Mouse (Mus musculus) liver, adult 2 months (tissue): ENCODE results near the gene Sorcs3. TPM values are rescaled to one million over a fixed set of nuclear protein-coding genes. Genes with fewer than 3 reads are reported as not detected.
A peak's percentile ranks its signal among the peaks of the same experiment; 100 is the strongest.

Experiments used
- DNase-seq: peaks from one replicate; pipeline ENCODE4 v3.0.0-alpha.2; 2011; ENCODE audit warnings: low read depth, low spot score; ENCODE audit errors: extremely low read depth
- H3K27ac ChIP-seq: fragments of 200-500 bp; replicated peaks from 2 replicates; pipeline ENCODE4 v1.5.1; 2012; ENCODE audit warnings: low read depth, mild to moderate bottlenecking, control low read depth, inconsistent platforms, low read length; ENCODE audit not compliant: insufficient read depth
- H3K27me3 ChIP-seq: fragments of 200-500 bp; 2 replicates; pipeline ENCODE4 v1.6.1; 2012; ENCODE audit warnings: mild to moderate bottlenecking, moderate library complexity, low read length, inconsistent platforms; ENCODE audit not compliant: control insufficient read depth, insufficient read depth
- H3K36me3 ChIP-seq: fragments of 200-500 bp; 2 replicates; pipeline ENCODE4 v1.6.1; 2012; ENCODE audit warnings: low read length, inconsistent platforms; ENCODE audit not compliant: control insufficient read depth, insufficient read depth
- H3K4me1 ChIP-seq: fragments of 200-500 bp; 2 replicates; pipeline ENCODE4 v1.6.1; 2011; ENCODE audit warnings: low read length; ENCODE audit not compliant: control insufficient read depth, insufficient read depth
- H3K4me3 ChIP-seq: fragments of 200-500 bp; 2 replicates; pipeline ENCODE4 v1.5.1; 2011; ENCODE audit warnings: low read depth, mild to moderate bottlenecking, control low read depth, low read length, moderate library complexity; ENCODE audit not compliant: insufficient read depth
- H3K79me2 ChIP-seq: fragments of 200-500 bp; 2 replicates; pipeline ENCODE4 v1.6.1; 2012; ENCODE audit warnings: inconsistent platforms, mild to moderate bottlenecking, low read length, moderate library complexity; ENCODE audit not compliant: control insufficient read depth, insufficient read depth
- H3K9ac ChIP-seq: fragments of 200-500 bp; 2 replicates; pipeline ENCODE4 v1.6.1; 2012; ENCODE audit warnings: low read depth, mild to moderate bottlenecking, control low read depth, inconsistent platforms, low read length
- CTCF ChIP-seq: fragments of 200-500 bp; IDR thresholded peaks from 2 replicates; pipeline ENCODE4 v1.5.1; 2011; ENCODE audit warnings: low read depth, low read length, control low read depth
- POLR2A ChIP-seq: fragments of 200-500 bp; IDR thresholded peaks from 2 replicates; pipeline ENCODE4 v1.6.1; 2011; ENCODE audit warnings: low read length, control low read depth; ENCODE audit not compliant: insufficient read depth; ENCODE audit errors: extremely low read depth
- WGBS: fragments of 180-500 bp; shearing (Covaris S2); methylation state at CpG from one replicate; pipeline ENCODE4 v1.1.7; 2018; 5-methylcytosine and 5-hydroxymethylcytosine counted together
- polyA plus RNA-seq: library from polyadenylated mRNA; depleted of rRNA; stranded (reverse); fragments of >200 nt; gene quantifications from 2 replicates; pipeline ENCODE4 v1.2.3, GENCODE M21; 2012
- total RNA-seq: library from RNA; depleted of rRNA; stranded (reverse); fragments of >200 nt; gene quantifications from 2 replicates; pipeline ENCODE4 v1.2.3, GENCODE M21; 2014

Sorcs3 gene
- total and polyA plus RNA-seq, 2 experiments = 0.04 to 0.09 TPM

GRCm38 (mm10) chr19:48780813-48781212 lies 575.0 kb downstream of the Sorcs3 start:
- Histone ChIP-seq H3K4me3 (no peak overlapping the region), H3K79me2 (no peaks in the 10 kb centered on the region), H3K27ac (no peak overlapping the region), H3K27me3 (no peaks in the 10 kb centered on the region), H3K9ac (no peak overlapping the region), H3K36me3 (no peaks in the 10 kb centered on the region), H3K4me1 (no peaks in the 10 kb centered on the region)
- 73% methylated on average over 2 of the region's 2 CpGs for WGBS
- TF ChIP-seq POLR2A (no peak), CTCF (no peak)
- no peak for DNase-seq

- Histone ChIP-seq H3K27me3 (no peaks in the 10 kb centered on the region), H3K4me3 (no peak overlapping the region), H3K79me2 (no peaks in the 10 kb centered on the region), H3K27ac (no peak overlapping the region), H3K4me1 (no peaks in the 10 kb centered on the region), H3K36me3 (no peaks in the 10 kb centered on the region), H3K9ac (no peak overlapping the region)
- WGBS = 68% methylated on average over 7 of the region's 7 CpGs
- peak; percentile 66 for DNase-seq
- TF ChIP-seq CTCF (no peak), POLR2A (no peak)
These were observed 576.3 kb downstream of the Sorcs3 start for GRCm38 (mm10) chr19:48782024-48782721.

GRCm38 (mm10) chr19:48787269-48787668 lies 581.4 kb downstream of the Sorcs3 start:
- no peak overlapping the region for H3K9ac ChIP-seq
- H3K36me3 ChIP-seq = no peaks in the 10 kb centered on the region
- H3K4me1 ChIP-seq = no peaks in the 10 kb centered on the region
- no peaks in the 10 kb centered on the region for H3K79me2 ChIP-seq
- DNase-seq = no peak
- no peak overlapping the region for H3K4me3 ChIP-seq
- H3K27me3 ChIP-seq = no peaks in the 10 kb centered on the region
- WGBS = 86% methylated on average over 4 of the region's 4 CpGs
- TF ChIP-seq CTCF (no peak), POLR2A (no peak)
- H3K27ac ChIP-seq = no peak overlapping the region

- DNase-seq = no peak
- H3K27ac ChIP-seq = no peak overlapping the region
- no peak for TF ChIP-seq CTCF
- no peak for TF ChIP-seq POLR2A
- no peaks in the 10 kb centered on the region for H3K36me3 ChIP-seq
- 74% methylated on average over 6 of the region's 6 CpGs for WGBS
- no peak overlapping the region for H3K4me3 ChIP-seq
- H3K9ac ChIP-seq = no peak overlapping the region
- H3K4me1 ChIP-seq = no peaks in the 10 kb centered on the region
- H3K27me3 ChIP-seq = no peaks in the 10 kb centered on the region
- H3K79me2 ChIP-seq = no peaks in the 10 kb centered on the region
These were observed 598.7 kb downstream of the Sorcs3 start for GRCm38 (mm10) chr19:48804546-48804945.

- no peak for DNase-seq
- no peaks in the 10 kb centered on the region for H3K4me1 ChIP-seq
- H3K4me3 ChIP-seq = no peak overlapping the region
- H3K27me3 ChIP-seq = no peaks in the 10 kb centered on the region
- H3K9ac ChIP-seq = no peak overlapping the region
- H3K36me3 ChIP-seq = no peaks in the 10 kb centered on the region
- H3K27ac ChIP-seq = no peak overlapping the region
- 66% methylated on average over 3 of the region's 3 CpGs for WGBS
- no peak for TF ChIP-seq POLR2A
- H3K79me2 ChIP-seq = no peaks in the 10 kb centered on the region
These were observed 605.7 kb downstream of the Sorcs3 start for GRCm38 (mm10) chr19:48811541-48811940.

- Histone ChIP-seq H3K4me1 (no peaks in the 10 kb centered on the region), H3K36me3 (no peaks in the 10 kb centered on the region), H3K27me3 (no peaks in the 10 kb centered on the region), H3K27ac (no peak overlapping the region), H3K79me2 (no peaks in the 10 kb centered on the region), H3K9ac (no peak overlapping the region), H3K4me3 (no peak overlapping the region)
- no peak for TF ChIP-seq POLR2A
- TF ChIP-seq CTCF = no peak
- WGBS = 80% methylated on average over 4 of the region's 4 CpGs
- no peak for DNase-seq
These were observed 608.0 kb downstream of the Sorcs3 start for GRCm38 (mm10) chr19:48813823-48814222.
